Mouse (Mus musculus): ENCODE data around the gene Gm11487. TPM values are rescaled to one million over a fixed set of nuclear protein-coding genes. Genes with fewer than 3 reads are reported as not detected.
"Not testable (repeated sequence)": the region's sequence is repeated elsewhere in the genome, so short reads cannot be mapped to it uniquely, and the experiment has no call there.

Gm11487 gene
- total RNA-seq (2015) = not detected in 2 replicates
- total RNA-seq (2017) = not detected in 2 replicates

DNA sequence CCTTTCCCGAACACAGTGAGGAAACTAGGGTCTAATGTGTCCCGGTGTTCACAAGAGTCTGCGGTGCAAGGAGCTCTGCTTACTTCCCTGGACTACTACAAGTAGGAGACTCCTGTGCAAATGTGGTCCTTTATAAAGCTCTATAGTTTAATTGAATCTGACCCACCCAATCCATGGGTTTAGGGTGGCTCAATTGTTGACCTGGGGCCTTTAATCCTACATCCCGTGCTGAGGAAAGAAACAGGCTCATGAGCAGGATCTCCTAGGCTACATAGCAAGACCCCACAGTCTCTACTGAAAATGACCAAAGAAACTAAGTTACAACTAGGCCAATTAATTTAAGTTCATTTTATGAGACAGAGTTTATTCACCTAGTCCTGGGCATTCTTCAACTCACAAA, at the start of gene Gm11487:
Gm11487 (minus strand) TSS at position 101 of the 400 bp plus-strand sequence.
- not testable (repeated sequence) for ATAC-seq (ENCODE audit: poor library complexity, severe bottlenecking)

DNA sequence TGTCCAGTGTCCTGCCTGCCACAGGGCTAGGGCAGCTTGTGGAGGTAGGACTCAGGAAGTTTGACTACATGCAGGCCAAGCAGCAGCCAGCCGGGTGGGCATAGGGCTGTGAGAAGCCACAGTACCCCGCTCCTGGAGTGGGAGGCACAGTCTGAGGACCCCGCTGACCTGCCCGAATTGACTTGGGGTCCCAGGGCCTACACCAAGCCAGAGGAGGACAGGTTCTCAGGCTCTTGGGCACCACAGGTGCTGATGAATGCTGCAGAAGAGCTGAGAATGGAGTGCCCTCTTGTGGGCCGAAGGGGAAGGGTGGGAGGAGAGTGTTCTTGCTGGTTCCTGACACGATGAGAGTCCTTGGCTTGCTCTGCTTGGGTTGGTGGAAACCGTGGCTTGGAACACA, 39.8 kb upstream of the Gm11487 start:
- ATAC-seq (ENCODE audit: poor library complexity, severe bottlenecking) = no peak

DNA sequence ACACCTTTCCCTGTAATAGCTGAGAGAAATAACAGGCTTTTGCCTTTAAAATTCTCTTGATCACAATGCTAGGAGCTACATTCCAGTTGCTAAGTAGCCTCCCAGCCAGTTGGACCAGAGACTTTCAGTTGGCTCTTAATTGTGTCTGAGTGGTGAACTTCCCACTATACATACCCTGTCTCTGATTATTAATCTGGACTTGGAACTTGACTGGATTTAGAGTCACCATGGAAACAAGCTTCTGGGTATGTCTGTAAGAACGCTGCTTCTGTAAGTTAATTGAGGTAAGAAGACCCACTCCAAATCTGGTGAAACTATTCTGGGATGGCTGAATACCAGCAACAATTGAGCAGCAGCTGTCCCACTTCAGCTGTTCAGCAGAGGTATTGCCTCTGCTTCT, 37.7 kb upstream of the Gm11487 start:
- no peak for ATAC-seq (ENCODE audit: poor library complexity, severe bottlenecking)

DNA sequence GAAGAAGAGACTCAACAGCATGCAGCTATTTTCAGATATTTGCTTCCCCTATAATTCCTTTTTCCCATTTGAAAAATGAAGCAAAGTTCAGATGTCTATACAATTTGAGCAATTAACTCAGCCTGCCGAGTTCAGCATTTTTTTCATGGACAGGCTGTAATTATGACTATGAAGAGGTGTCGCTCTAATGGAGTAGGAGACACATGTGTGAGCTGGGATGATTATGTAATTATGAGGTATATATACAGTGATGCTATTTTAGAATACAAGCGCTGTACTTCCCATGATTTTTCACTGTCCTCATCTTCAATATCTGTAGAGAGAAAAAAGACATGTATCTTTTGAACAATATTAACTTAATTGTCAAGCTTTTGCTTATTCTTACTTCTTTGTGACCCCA, 21.0 kb upstream of the Gm11487 start:
- no peak for ATAC-seq (ENCODE audit: poor library complexity, severe bottlenecking)

GRCm38 (mm10) chr4:73423049-73423448, 18.2 kb upstream of the Gm11487 start:
- ATAC-seq (ENCODE audit: poor library complexity, severe bottlenecking) = no peak

DNA sequence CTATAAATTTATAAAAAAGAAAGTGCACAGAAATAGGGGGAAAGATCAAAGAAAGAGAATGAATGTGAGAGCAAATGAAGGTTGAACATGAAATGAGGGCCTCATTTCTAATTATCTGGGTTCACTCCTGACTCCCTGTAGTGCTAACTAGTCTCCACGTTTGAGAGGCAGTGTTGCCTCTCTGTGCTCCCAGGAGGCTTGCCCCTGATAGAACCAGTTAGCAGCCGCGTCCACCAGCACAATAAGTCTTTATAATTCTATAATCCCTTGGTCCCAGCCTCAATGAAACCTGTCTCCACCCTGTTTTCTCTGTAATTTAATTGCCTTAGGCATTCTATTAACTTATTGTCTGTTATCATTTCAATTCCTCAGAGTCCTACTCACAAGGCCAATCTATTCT, 38.3 kb downstream of the Gm11487 start:
- ATAC-seq (ENCODE audit: poor library complexity, severe bottlenecking) = no peak

Other genes starting within 250 kb of the Gm11487 start
- gene Gm11238, start 202.8 kb upstream of the Gm11487 start, total RNA-seq (2015) = not detected in 2 replicates
- not detected in 2 replicates for gene Gm11238, start 202.8 kb upstream of the Gm11487 start, total RNA-seq (2017)
- gene Gm11237, start 217.9 kb upstream of the Gm11487 start, total RNA-seq (2015) = not detected in 2 replicates
- not detected in 2 replicates for gene Gm11237, start 217.9 kb upstream of the Gm11487 start, total RNA-seq (2017)
- not detected in 2 replicates for gene Gm11236, start 233.0 kb upstream of the Gm11487 start, total RNA-seq (2015)
- gene Gm11236, start 233.0 kb upstream of the Gm11487 start, total RNA-seq (2017) = not detected in 2 replicates